Mouse (Mus musculus) CH12.LX (cell line): ENCODE results near the gene Entr1. TPM values are rescaled to one million over a fixed set of nuclear protein-coding genes. Genes with fewer than 3 reads are reported as not detected.

Source experiments
- DNase-seq: peaks from one replicate; pipeline ENCODE4 v3.0.0-alpha.2; 2013; ENCODE audit errors: extremely low read depth
- H3K27ac ChIP-seq: 2 replicates; pipeline ENCODE4 v1.5.1; 2012; ENCODE audit warnings: low read depth, mild to moderate bottlenecking, control low read depth, moderate library complexity; ENCODE audit not compliant: insufficient read depth
- H3K27me3 ChIP-seq: replicated peaks from 2 replicates; pipeline ENCODE3; 2012; ENCODE audit warnings: inconsistent platforms
- H3K36me3 ChIP-seq, 2 experiments: replicated peaks in 1 of 2; 2 replicates each; pipeline versions ENCODE3 to v1.6.1; 2012; ENCODE audit warnings: inconsistent platforms in 1 of 2, low read length in 1 of 2, mild to moderate bottlenecking in 1 of 2, mixed read lengths in 1 of 2, moderate library complexity in 1 of 2; ENCODE audit not compliant: control insufficient read depth in 1 of 2, insufficient read depth in 1 of 2
- H3K4me1 ChIP-seq, 2 experiments: 2 replicates each; pipeline ENCODE4 v1.6.1; 2012; ENCODE audit warnings: inconsistent platforms in 1 of 2, moderate library complexity in 1 of 2; ENCODE audit not compliant: insufficient read depth in 2 of 2, control insufficient read depth in 1 of 2
- H3K4me2 ChIP-seq: 2 replicates; pipeline ENCODE4 v1.6.1; 2012; ENCODE audit warnings: low read depth, mild to moderate bottlenecking, control low read depth; ENCODE audit not compliant: poor library complexity, insufficient read depth, severe bottlenecking
- H3K4me3 ChIP-seq, 3 experiments: fragments of 150-350 bp in 1 of 3; sonication (generic) in 1 of 3; replicated peaks in 1 of 3; 2 replicates each; pipeline versions ENCODE3 to v1.5.1; 2011 to 2012; ENCODE audit warnings: low read depth in 2 of 3, low read length in 2 of 3, mild to moderate bottlenecking in 2 of 3, moderate library complexity in 2 of 3, control low read depth in 1 of 3, improper control_type of control experiment in 1 of 3, inconsistent platforms in 1 of 3, mixed read lengths in 1 of 3; ENCODE audit not compliant: poor library complexity in 1 of 3
- H3K79me2 ChIP-seq: replicated peaks from 2 replicates; pipeline ENCODE4 v1.6.1; 2012; ENCODE audit warnings: mild to moderate bottlenecking, moderate library complexity; ENCODE audit not compliant: control insufficient read depth, poor library complexity, insufficient read depth, severe bottlenecking; ENCODE audit errors: extremely low read depth
- H3K9ac ChIP-seq: 2 replicates; pipeline ENCODE4 v1.6.1; 2012; ENCODE audit warnings: low read depth, mild to moderate bottlenecking, control low read depth, moderate library complexity; ENCODE audit not compliant: insufficient read depth
- H3K9me3 ChIP-seq: replicated peaks from 2 replicates; pipeline ENCODE3; 2012; ENCODE audit warnings: low read length, inconsistent platforms, mixed read lengths
- CHD2 ChIP-seq: IDR thresholded peaks from 2 replicates; pipeline ENCODE4 v1.6.1; 2011; ENCODE audit warnings: low read length, improper control_type of control experiment
- E2F4 ChIP-seq: IDR thresholded peaks from 2 replicates; pipeline ENCODE4 v1.6.1; 2011; ENCODE audit warnings: low read depth, low read length, improper control_type of control experiment; ENCODE audit not compliant: insufficient replicate concordance
- ETS1 ChIP-seq: conservative IDR thresholded peaks from 2 replicates; pipeline ENCODE4 v1.6.1; 2012; ENCODE audit warnings: low read depth, mild to moderate bottlenecking, inconsistent platforms, low read length, improper control_type of control experiment, moderate library complexity
- IRF4 ChIP-seq: IDR thresholded peaks from 2 replicates; pipeline ENCODE4 v1.6.1; 2014; ENCODE audit warnings: low read depth, mild to moderate bottlenecking, inconsistent platforms, low read length, improper control_type of control experiment
- MAZ ChIP-seq: IDR thresholded peaks from 2 replicates; pipeline ENCODE4 v1.6.1; 2012; ENCODE audit warnings: low read depth, mild to moderate bottlenecking, inconsistent platforms, low read length, improper control_type of control experiment, moderate library complexity
- MEF2A ChIP-seq: IDR thresholded peaks from 2 replicates; pipeline ENCODE4 v1.6.1; 2014; ENCODE audit warnings: low read depth, mild to moderate bottlenecking, inconsistent platforms, low read length, improper control_type of control experiment, borderline replicate concordance
- PAX5 ChIP-seq: IDR thresholded peaks from 2 replicates; pipeline ENCODE4 v1.6.1; 2012; ENCODE audit warnings: low read length, inconsistent platforms, mixed read lengths
- SIN3A ChIP-seq: IDR thresholded peaks from 2 replicates; pipeline ENCODE4 v1.6.1; 2012; ENCODE audit warnings: low read length, improper control_type of control experiment, inconsistent platforms
- dilution Hi-C: fragments of 300-500 bp; cut with MboI; formaldehyde crosslinking; loops from 2 replicates; pipeline ENCODE4 v1.14.3; 2020; ENCODE audit warnings: low sequenced_read_pairs; ENCODE audit not compliant: extremely low pct_unique_long_range_greater_than_20kb, extremely low pct_ligation_motif_present
- in situ Hi-C: fragments of 300-500 bp; cut with MboI; formaldehyde crosslinking; loops from 3 replicates; pipeline ENCODE4 v1.14.3; 2019; ENCODE audit warnings: low sequenced_read_pairs, low pct_ligation_motif_present, low pct_unique_long_range_greater_than_20kb, mixed read lengths
- polyA plus RNA-seq: library from polyadenylated mRNA; unstranded; fragments of >175 nt; gene quantifications from 2 replicates; pipeline ENCODE4 v1.2.1, GENCODE M21; 2012; ENCODE audit warnings: low read depth; ENCODE audit not compliant: insufficient read length
- total RNA-seq, 2 experiments: library from RNA; depleted of rRNA; stranded (reverse); fragments of 300-350 nt in 1 of 2; fragments of >200 nt in 1 of 2; gene quantifications; 2 replicates each; pipeline ENCODE4 v1.2.3; 2012 to 2014

Gene Entr1
- total and polyA plus RNA-seq, 3 experiments, result 41.9 to 62.3 (median 57.3) TPM

GRCm38 (mm10) chr2:26342609-26343490, 46.3 kb downstream of the Entr1 start:
- H3K4me3 ChIP-seq, result no peak overlapping the region
- no peak overlapping the region for H3K4me2 ChIP-seq
- dilution Hi-C loops, result no loop called here
- no peak for TF ChIP-seq MAZ
- DNase-seq, result no peak
- no peak overlapping the region for H3K27ac ChIP-seq
- peaks cover 8 to 48% of the 10 kb centered on the region in 2 experiments; a peak in 3 of 4 replicates for H3K4me1 ChIP-seq
- peaks cover 0 to 20% of the 10 kb centered on the region in 2 experiments for H3K36me3 ChIP-seq
- no peak overlapping the region for H3K9ac ChIP-seq
- H3K79me2 ChIP-seq, result no peaks in the 10 kb centered on the region
- no peaks in the 10 kb centered on the region for H3K27me3 ChIP-seq
- in situ Hi-C loops, result no loop called here
- H3K9me3 ChIP-seq, result no peaks in the 10 kb centered on the region

DNA sequence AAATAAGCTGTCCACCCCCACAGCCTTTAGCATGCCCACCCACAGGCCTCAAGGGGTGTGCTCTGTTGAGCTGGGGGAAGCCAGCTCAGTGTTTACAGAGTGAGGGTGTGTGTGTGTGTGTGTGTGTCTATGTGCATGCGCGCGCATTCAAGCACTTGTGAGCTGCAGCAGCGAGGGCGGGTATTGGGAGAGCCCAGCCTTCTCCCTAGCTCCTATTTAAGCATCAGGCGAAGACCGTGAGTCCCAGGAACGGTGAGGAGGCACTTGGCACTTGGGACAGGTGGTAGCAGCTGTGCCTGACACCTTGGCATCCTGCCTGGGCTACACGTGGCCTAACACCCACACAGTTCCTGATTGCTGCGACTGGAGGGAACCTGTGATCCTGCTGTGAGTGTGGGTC, 47.1 kb downstream of the Entr1 start:
- TF ChIP-seq CHD2 (no peak), E2F4 (no peak), MEF2A (no peak), SIN3A (no peak), IRF4 (no peak), ETS1 (no peak)
- DNase-seq, result no peak
- no peak overlapping the region for H3K9ac ChIP-seq
- no peak overlapping the region for H3K4me2 ChIP-seq
- no peak overlapping the region for H3K27ac ChIP-seq
- H3K4me1 ChIP-seq, result peaks cover 8 to 48% of the 10 kb centered on the region in 2 experiments; a peak in 3 of 4 replicates
- in situ Hi-C loops (no loop called here), dilution Hi-C loops (no loop called here)
- H3K79me2 ChIP-seq, result no peaks in the 10 kb centered on the region
- H3K4me3 ChIP-seq, result no peak overlapping the region
- no peaks in the 10 kb centered on the region for H3K9me3 ChIP-seq
- peaks cover 0 to 13% of the 10 kb centered on the region in 2 experiments for H3K36me3 ChIP-seq
- no peaks in the 10 kb centered on the region for H3K27me3 ChIP-seq

GRCm38 (mm10) chr2:26341510-26341981, 47.6 kb downstream of the Entr1 start:
- TF ChIP-seq MEF2A (no peak), PAX5 (no peak)
- H3K36me3 ChIP-seq, result peaks cover 0 to 8% of the 10 kb centered on the region in 2 experiments
- no peaks in the 10 kb centered on the region for H3K27me3 ChIP-seq
- no peak overlapping the region for H3K9ac ChIP-seq
- dilution Hi-C loops (no loop called here), in situ Hi-C loops (no loop called here)
- H3K4me2 ChIP-seq, result no peak overlapping the region
- no peak overlapping the region for H3K4me3 ChIP-seq
- no peaks in the 10 kb centered on the region for H3K9me3 ChIP-seq
- no peak overlapping the region for H3K27ac ChIP-seq
- no peaks in the 10 kb centered on the region for H3K79me2 ChIP-seq
- peaks cover 8 to 48% of the 10 kb centered on the region in 2 experiments; a peak in 3 of 4 replicates for H3K4me1 ChIP-seq
- no peak for DNase-seq
